ENCODE assay signal across 8 mouse cellular contexts in the genomic region with DNA sequence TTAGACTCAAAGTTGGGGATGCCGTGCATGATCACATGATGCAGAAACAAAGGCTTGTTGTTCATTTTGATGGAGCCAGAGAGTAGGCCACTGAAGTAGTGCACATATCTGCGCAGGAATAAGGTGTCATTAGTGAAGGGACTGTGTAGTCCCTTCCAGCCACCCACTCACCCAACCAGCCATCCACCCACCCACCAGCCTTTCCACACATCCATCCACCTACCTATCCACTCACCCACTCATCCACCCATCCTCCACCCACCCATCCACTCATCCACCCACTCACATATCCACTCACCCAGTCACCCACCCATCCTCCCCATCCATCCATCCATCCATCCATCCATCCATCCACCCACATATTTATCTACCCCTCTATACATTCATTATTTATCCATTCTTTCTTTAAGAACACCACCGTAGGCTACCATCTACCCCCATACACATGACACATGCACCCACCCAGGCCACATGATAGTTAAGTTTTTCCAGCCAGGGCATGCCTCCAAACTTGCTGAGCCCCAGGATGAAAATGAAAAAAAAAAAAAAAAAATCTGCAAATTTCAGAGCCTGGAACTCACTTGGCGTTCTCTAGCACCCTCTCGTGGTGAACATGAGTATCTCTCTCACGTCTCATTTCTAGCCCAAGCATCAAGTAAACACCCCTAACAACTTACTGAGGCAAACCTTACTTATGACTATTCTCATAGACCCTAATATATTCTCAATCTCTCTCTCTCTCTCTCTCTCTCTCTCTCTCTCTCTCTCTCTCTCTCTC.
DNase-seq lines count a peak whose midpoint lies in the region; ATAC-seq and TF ChIP-seq lines count a peak whose summit lies in the region.

No protein-coding gene starts in this region.

- no peak; the same call in 1 of the 2 replicates for ATAC-seq in midbrain, embryonic 13.5 days
- peak; percentile 10; the same call in 1 of the 2 replicates for ATAC-seq in lung, embryonic 14.5 days (ENCODE audit: insufficient read depth)

- TF ChIP-seq POLR2A in cerebellum, adult 2 months (IDR thresholded peaks at IDR 0.05; ENCODE audit: borderline replicate concordance, insufficient read depth, low read length), result no peak

- peaks cover 10% of the 10 kb centered on the region; the same call in 1 of the 2 replicates for H3K36me3 ChIP-seq in midbrain, embryonic 10.5 days
- H3K36me3 ChIP-seq in midbrain, embryonic 13.5 days, result no peaks in the 10 kb centered on the region
- peaks cover 83% of the 10 kb centered on the region for H3K36me3 ChIP-seq in lung, embryonic 14.5 days (ENCODE audit: insufficient read depth)

- H3K9me3 ChIP-seq in midbrain, embryonic 10.5 days (replicated peaks), result no peaks in the 10 kb centered on the region
- no peaks in the 10 kb centered on the region for H3K9me3 ChIP-seq in midbrain, embryonic 13.5 days
- H3K9me3 ChIP-seq in lung, embryonic 14.5 days (ENCODE audit: low read depth, low read length), result no peaks in the 10 kb centered on the region

- no peak overlapping the region for H3K27ac ChIP-seq in midbrain, embryonic 10.5 days (replicated peaks)
- H3K27ac ChIP-seq in midbrain, embryonic 13.5 days, result no peak overlapping the region
- H3K27ac ChIP-seq in cerebellum, adult 2 months (ENCODE audit: insufficient read depth, low read length), result no peak overlapping the region
- no peak overlapping the region for H3K27ac ChIP-seq in lung, embryonic 14.5 days (ENCODE audit: low read depth)

- peak; percentile 64; the same call in 1 of the 2 replicates for TF ChIP-seq CTCF in cerebellum, adult 2 months (IDR thresholded peaks at IDR 0.05; ENCODE audit: borderline replicate concordance, insufficient read depth, low read depth, low read length)
- TF ChIP-seq CTCF in lung, embryonic 14.5 days (IDR thresholded peaks at IDR 0.05; ENCODE audit: low read depth), result peak; percentile 86

- DNase-seq in adrenal gland, postnatal 14 days, result peak; percentile 72
- no peak for DNase-seq in adrenal gland, adult 8-10 months
- peak; percentile 38 for DNase-seq in midbrain, embryonic 10.5 days (ENCODE audit: low spot score)
- peak; percentile 33 to 36 for DNase-seq in cerebellum, adult 2 months
- peak; percentile 72 to 85 for DNase-seq in heart, postnatal 10 days
- peak; percentile 89 for DNase-seq in lung, embryonic 14.5 days
- DNase-seq in thymus, postnatal 14 days, result peak; percentile 48

- H3K4me3 ChIP-seq in midbrain, embryonic 10.5 days, result no peak overlapping the region
- no peak overlapping the region for H3K4me3 ChIP-seq in midbrain, embryonic 13.5 days (replicated peaks)
- H3K4me3 ChIP-seq in cerebellum, adult 2 months (replicated peaks; ENCODE audit: insufficient read depth, low read depth, low read length), result no peak overlapping the region
- no peak overlapping the region for H3K4me3 ChIP-seq in lung, embryonic 14.5 days (ENCODE audit: low read depth, low read length)

- H3K4me1 ChIP-seq in midbrain, embryonic 10.5 days, result peaks cover 5% of the 10 kb centered on the region; the same call in 1 of the 2 replicates
- no peaks in the 10 kb centered on the region for H3K4me1 ChIP-seq in midbrain, embryonic 13.5 days (replicated peaks)
- H3K4me1 ChIP-seq in cerebellum, adult 2 months (ENCODE audit: control insufficient read depth, insufficient read depth, low read length), result no peaks in the 10 kb centered on the region
- no peaks in the 10 kb centered on the region for H3K4me1 ChIP-seq in lung, embryonic 14.5 days (ENCODE audit: insufficient read depth)

- no peaks in the 10 kb centered on the region for H3K27me3 ChIP-seq in midbrain, embryonic 10.5 days (ENCODE audit: low read depth, poor library complexity, severe bottlenecking)
- no peaks in the 10 kb centered on the region for H3K27me3 ChIP-seq in midbrain, embryonic 13.5 days
- no peaks in the 10 kb centered on the region; the same call in 1 of the 2 replicates for H3K27me3 ChIP-seq in cerebellum, adult 2 months (ENCODE audit: control insufficient read depth, insufficient read depth, low read length)
- H3K27me3 ChIP-seq in lung, embryonic 14.5 days (ENCODE audit: insufficient read depth, low read length), result no peaks in the 10 kb centered on the region

- H3K4me2 ChIP-seq in midbrain, embryonic 13.5 days (replicated peaks), result no peak overlapping the region
- H3K4me2 ChIP-seq in lung, embryonic 14.5 days, result no peak overlapping the region

- 47% methylated on average over 6 of the region's 6 CpGs for WGBS in midbrain, embryonic 10.5 days
- WGBS in midbrain, embryonic 13.5 days, result 41% methylated on average over 6 of the region's 6 CpGs
- 36% methylated on average over 6 of the region's 6 CpGs for WGBS in cerebellum, adult 2 months
- 38% methylated on average over 6 of the region's 6 CpGs for WGBS in lung, embryonic 14.5 days

- H3K9ac ChIP-seq in midbrain, embryonic 13.5 days (replicated peaks), result no peak overlapping the region
- no peak overlapping the region for H3K9ac ChIP-seq in lung, embryonic 14.5 days

- intact Hi-C loops in heart, postnatal 10 days (cut with DNase I), result loop anchor here (1.0 to 10.0 kb wide), 4 partner anchors 64 to 1392 kb away; no protein-coding TSS in a partner anchor
